Mouse (Mus musculus): ENCODE measurements around the gene Msi2. TPM values are rescaled to one million over a fixed set of nuclear protein-coding genes. Genes with fewer than 3 reads are reported as not detected.
A peak's percentile ranks its signal among the peaks of the same experiment; 100 is the strongest.

Msi2 gene
- polyA plus RNA-seq, 1 experiment from 2014 or later = 20.2 TPM

DNA sequence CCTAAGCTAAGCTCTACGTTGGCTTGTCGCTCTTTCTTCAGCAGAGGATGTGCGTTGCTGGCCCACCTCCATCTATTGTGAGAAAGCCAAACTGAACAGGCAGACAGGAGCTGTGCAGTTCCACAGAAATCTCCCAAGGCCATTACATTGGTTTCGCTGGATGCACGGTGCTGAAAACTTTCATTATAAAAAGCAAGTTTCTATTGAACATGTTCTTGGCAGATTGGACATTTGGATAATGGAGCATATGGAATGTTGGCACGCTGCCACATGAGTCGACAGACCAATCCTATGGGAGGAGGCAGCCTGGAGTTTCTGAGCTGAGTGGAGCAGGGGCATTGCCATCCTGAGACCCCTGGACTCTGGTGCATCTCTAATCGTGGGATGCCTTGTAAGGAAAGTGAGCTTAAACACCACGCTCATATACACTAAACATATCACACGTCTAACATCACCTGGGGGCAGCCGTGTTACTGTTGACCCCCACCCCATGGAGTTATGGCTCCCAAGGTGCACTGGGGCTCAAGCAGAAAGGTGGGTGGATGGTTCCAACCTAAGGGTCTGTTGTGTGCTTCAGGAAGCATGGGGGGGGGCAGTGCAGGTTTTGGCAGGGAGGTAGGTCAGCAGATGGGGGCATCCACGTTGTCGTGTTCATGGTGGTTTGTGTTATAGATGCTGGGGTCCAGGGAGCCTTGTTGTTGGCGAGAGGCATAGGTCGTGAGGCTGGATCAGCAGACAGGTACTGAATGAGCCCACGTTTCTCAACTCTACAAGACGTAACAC lies 389.3 kb downstream of the Msi2 start:
- Histone ChIP-seq H3K27me3 (replicated peaks; ENCODE audit: low read depth, poor library complexity, severe bottlenecking) (0 out of 2 replicates have a peak, but pooled peaks cover 3% of the 10 kb centered on the region), H3K36me3 (replicated peaks) (no peaks in the 10 kb centered on the region), H3K4me1 (peaks cover 17% of the 10 kb centered on the region), H3K27ac (replicated peaks) (no peak overlapping the region), H3K4me3 (no peak overlapping the region), H3K9me3 (no peaks in the 10 kb centered on the region)
- 93% methylated on average over 17 of the region's 17 CpGs for WGBS
- no peak for DNase-seq (ENCODE audit: low spot score)

DNA sequence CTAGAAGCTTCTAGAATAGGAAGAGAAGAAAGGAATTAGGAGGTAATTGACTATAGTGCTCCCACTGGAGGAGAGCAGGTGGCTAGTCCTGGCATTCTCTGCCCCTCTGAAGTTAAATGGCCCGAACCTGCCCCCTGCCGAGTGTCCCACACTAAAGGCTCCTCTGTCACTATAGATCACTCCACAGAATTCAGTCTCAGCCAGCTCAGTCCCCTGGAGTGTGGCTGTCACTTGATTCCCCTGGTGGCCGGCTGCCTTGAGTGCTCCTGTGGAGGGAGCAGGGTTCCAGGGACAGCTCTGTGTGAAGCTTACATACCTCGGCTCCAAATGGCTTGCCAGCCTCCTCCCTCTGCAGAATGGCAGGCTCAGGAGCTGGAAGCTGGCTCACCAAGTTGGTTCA lies 391.3 kb downstream of the Msi2 start:
- Histone ChIP-seq H3K36me3 (replicated peaks) (no peaks in the 10 kb centered on the region; the same call in 1 of the 2 replicates), H3K9me3 (no peaks in the 10 kb centered on the region), H3K4me1 (peaks cover 17% of the 10 kb centered on the region), H3K4me3 (no peak overlapping the region), H3K27me3 (replicated peaks; ENCODE audit: low read depth, poor library complexity, severe bottlenecking) (0 out of 2 replicates have a peak, but pooled peaks cover 3% of the 10 kb centered on the region), H3K27ac (replicated peaks) (no peak overlapping the region)
- 12% methylated on average over 4 of the region's 4 CpGs for WGBS
- DNase-seq (ENCODE audit: low spot score) = no peak

DNA sequence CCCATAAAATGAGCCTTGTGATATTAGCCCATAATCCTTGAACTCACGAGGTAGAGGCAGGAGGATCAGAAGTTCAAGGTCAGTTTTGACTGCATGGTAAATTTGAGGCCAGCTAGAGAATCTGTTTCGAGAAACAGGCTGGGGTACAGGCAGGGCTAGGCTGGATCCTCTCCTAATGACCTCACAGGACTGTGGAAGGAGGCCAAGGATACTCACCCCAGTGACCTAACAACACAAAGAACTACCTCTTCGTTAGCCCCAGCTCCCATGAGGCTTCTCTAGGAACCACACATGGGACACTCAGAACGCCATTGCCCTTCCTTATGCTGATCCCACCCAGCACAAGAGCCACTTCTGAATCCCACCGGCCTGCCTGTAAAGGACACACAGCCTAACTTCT lies 399.5 kb downstream of the Msi2 start:
- WGBS = 70% methylated on average over 5 of the region's 5 CpGs
- Histone ChIP-seq H3K4me1 (peaks cover 24% of the 10 kb centered on the region), H3K27ac (replicated peaks) (no peak overlapping the region)

DNA sequence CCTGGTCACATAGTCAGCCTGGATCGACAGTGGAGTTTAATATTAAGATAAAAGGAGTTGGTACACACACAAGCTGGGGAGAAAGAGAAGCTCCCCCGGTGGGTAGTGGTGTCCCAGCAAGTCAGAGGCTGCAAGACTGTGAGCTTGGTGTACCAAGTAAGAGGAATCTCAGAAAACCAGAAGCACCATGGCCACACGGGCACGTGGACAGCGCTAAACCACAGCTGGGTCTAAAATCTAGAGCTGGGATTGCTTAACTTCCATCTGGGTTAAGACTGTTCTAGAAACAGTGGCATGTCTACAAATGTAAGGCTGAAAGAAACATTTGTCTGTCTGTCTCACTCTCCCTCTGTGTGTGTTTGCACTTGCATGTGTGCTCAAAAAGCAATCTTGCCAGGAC lies 402.9 kb downstream of the Msi2 start:
- Histone ChIP-seq H3K27me3 (replicated peaks; ENCODE audit: low read depth, poor library complexity, severe bottlenecking) (no peaks in the 10 kb centered on the region; the same call in 1 of the 2 replicates), H3K36me3 (replicated peaks) (no peaks in the 10 kb centered on the region), H3K9me3 (no peaks in the 10 kb centered on the region), H3K4me1 (peaks cover 56% of the 10 kb centered on the region), H3K4me3 (no peak overlapping the region), H3K27ac (replicated peaks) (no peak overlapping the region)
- DNase-seq (ENCODE audit: low spot score) = no peak
- WGBS = 87% methylated on average over 5 of the region's 5 CpGs

More for the DNA sequence above, 399.5 kb downstream of the Msi2 start:
- no peaks in the 10 kb centered on the region for H3K27me3 ChIP-seq (replicated peaks; ENCODE audit: low read depth, poor library complexity, severe bottlenecking)
- DNase-seq (ENCODE audit: low spot score) = no peak
- no peak overlapping the region for H3K4me3 ChIP-seq
- H3K9me3 ChIP-seq = no peaks in the 10 kb centered on the region
- no peaks in the 10 kb centered on the region; the same call in 1 of the 2 replicates for H3K36me3 ChIP-seq (replicated peaks)

DNA sequence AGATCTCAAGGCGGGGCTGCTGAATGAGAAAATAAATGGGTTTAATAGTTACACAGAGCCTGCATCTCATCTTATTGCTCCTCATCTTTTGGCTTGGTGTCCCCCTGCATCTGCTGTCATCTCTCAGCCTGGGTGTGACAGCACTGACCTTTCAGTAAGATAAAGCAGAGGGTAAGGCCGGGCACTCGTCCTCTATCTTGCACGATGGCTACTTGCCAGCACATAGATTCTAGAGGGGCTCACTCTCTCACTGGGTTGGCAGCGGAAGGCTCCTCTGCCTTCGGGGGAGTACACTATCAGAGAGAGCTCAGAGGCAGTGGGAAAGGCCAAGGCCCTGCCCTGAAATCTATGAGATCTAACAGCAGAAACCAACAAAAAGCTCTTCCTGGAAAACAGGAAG lies 403.8 kb downstream of the Msi2 start:
- H3K27ac ChIP-seq (replicated peaks) = peak overlapping the region; percentile 70
- WGBS = 85% methylated on average over 6 of the region's 6 CpGs
- H3K4me1 ChIP-seq = peaks cover 65% of the 10 kb centered on the region
- H3K4me3 ChIP-seq = no peak overlapping the region
- no peaks in the 10 kb centered on the region for H3K36me3 ChIP-seq (replicated peaks)
- no peak for DNase-seq (ENCODE audit: low spot score)
- no peaks in the 10 kb centered on the region; the same call in 1 of the 2 replicates for H3K27me3 ChIP-seq (replicated peaks; ENCODE audit: low read depth, poor library complexity, severe bottlenecking)
- no peaks in the 10 kb centered on the region for H3K9me3 ChIP-seq

DNA sequence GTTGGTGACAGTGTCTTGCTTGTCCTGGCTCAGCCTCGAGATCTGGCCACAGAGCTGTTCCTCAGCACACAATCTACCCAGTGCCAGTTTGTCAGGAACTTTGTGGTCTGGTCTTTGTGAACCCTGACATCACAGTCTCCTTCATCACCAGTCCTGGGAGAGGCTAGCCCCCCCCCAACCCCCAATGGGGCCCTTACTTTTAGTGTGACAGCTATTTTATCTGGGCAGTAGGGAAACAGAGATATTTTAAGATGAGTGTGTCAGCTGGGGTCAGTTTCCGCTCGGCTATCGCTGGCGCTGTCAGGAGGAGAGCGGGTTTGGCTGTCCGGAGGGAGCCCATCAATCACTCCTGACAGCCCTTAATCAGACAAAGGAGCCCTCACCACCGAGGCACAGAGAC lies 404.8 kb downstream of the Msi2 start:
- Histone ChIP-seq H3K4me1 (peaks cover 68% of the 10 kb centered on the region), H3K36me3 (replicated peaks) (no peaks in the 10 kb centered on the region), H3K27ac (replicated peaks) (peak overlapping the region; percentile 45; the same call in 1 of the 2 replicates), H3K9me3 (no peaks in the 10 kb centered on the region), H3K27me3 (replicated peaks; ENCODE audit: low read depth, poor library complexity, severe bottlenecking) (no peaks in the 10 kb centered on the region; the same call in 1 of the 2 replicates), H3K4me3 (no peak overlapping the region)
- DNase-seq (ENCODE audit: low spot score) = no peak
- 46% methylated on average over 8 of the region's 8 CpGs for WGBS

DNA sequence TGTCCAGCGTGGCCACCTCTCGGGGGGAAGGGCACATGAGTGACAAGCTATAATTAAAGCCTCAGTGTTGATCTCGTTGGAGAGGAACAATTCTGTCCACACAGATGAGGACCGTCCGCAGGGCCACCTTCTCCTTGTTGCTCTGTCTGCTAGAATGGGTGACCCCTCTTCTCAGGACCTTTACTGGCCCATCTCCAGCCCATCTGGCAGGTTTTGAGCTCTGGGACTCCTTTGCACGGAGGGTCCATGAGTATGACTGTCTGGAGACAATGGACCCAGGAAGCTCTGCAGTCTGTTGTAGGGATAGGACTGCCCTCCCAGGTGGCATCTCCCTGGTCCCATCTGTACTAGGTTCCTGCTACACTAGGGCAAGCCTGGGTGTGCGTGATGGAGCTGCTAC lies 406.7 kb downstream of the Msi2 start:
- Histone ChIP-seq H3K4me1 (peaks cover 70% of the 10 kb centered on the region), H3K27me3 (replicated peaks; ENCODE audit: low read depth, poor library complexity, severe bottlenecking) (no peaks in the 10 kb centered on the region; the same call in 1 of the 2 replicates), H3K4me3 (no peak overlapping the region), H3K36me3 (replicated peaks) (no peaks in the 10 kb centered on the region), H3K9me3 (no peaks in the 10 kb centered on the region), H3K27ac (replicated peaks) (peak overlapping the region; percentile 45)
- DNase-seq (ENCODE audit: low spot score) = no peak
- 56% methylated on average over 7 of the region's 7 CpGs for WGBS

DNA sequence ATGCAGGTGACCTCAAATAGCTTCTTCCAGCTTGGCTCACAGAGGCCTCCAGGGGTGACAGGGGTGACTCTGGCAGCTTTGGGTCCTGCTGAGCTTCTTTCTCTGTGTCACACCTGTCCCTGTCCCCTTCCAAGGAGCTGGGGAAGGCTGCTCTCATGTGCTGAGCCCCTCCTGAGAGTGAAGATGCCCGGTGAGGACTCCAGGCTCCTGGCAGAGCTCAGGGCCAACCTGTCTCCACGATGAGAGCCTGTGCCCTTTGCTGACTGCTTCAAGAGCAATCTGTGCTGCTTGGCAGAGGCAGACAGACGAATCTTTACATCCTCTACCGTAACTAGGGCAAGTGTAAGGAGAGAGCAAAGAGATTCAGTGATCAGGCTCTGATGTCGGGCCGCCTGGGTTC lies 407.5 kb downstream of the Msi2 start:
- Histone ChIP-seq H3K36me3 (replicated peaks) (no peaks in the 10 kb centered on the region), H3K27ac (replicated peaks) (peak overlapping the region; percentile 45), H3K4me1 (peaks cover 68% of the 10 kb centered on the region), H3K9me3 (no peaks in the 10 kb centered on the region), H3K27me3 (replicated peaks; ENCODE audit: low read depth, poor library complexity, severe bottlenecking) (no peaks in the 10 kb centered on the region; the same call in 1 of the 2 replicates), H3K4me3 (no peak overlapping the region)
- 51% methylated on average over 6 of the region's 6 CpGs for WGBS
- DNase-seq (ENCODE audit: low spot score) = no peak

DNA sequence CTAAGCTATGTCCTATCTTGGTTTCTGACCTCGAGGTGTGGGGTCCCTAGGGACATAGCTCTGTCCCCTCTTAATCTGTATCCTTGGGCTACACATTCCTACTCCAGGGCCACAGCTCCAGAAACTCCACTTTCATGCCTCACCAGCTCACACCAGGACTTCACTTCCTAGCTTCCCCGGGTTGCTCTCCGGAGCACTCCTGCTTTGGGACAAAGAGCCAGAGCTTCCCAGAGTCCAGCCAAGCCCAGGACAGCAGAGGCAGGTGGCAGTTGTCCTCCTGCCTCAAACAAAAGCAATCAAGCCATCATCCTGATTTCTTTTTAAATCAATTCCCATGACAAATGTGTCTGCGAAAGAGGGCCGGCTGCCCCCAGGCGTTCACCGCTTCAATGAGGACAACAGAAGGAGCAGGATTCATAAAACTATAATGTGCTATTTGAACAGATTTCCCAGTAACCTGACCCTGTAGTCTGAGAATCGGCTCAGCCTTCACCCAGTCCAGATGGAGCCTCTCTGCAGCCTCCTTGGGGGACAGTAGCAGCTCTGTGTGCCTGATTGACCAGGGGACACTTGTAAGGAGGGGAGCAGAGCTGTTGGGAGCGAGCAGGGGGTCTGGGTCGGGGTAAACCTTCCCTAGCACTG lies 409.1 kb downstream of the Msi2 start:
- DNase-seq (ENCODE audit: low spot score) = peak; percentile 42
- peaks cover 63% of the 10 kb centered on the region for H3K4me1 ChIP-seq
- H3K27me3 ChIP-seq (replicated peaks; ENCODE audit: low read depth, poor library complexity, severe bottlenecking) = no peaks in the 10 kb centered on the region; the same call in 1 of the 2 replicates
- WGBS = 41% methylated on average over 10 of the region's 10 CpGs
- no peaks in the 10 kb centered on the region for H3K36me3 ChIP-seq (replicated peaks)
- H3K4me3 ChIP-seq = no peak overlapping the region
- H3K9me3 ChIP-seq = no peaks in the 10 kb centered on the region
- peak overlapping the region; percentile 45 for H3K27ac ChIP-seq (replicated peaks)

DNA sequence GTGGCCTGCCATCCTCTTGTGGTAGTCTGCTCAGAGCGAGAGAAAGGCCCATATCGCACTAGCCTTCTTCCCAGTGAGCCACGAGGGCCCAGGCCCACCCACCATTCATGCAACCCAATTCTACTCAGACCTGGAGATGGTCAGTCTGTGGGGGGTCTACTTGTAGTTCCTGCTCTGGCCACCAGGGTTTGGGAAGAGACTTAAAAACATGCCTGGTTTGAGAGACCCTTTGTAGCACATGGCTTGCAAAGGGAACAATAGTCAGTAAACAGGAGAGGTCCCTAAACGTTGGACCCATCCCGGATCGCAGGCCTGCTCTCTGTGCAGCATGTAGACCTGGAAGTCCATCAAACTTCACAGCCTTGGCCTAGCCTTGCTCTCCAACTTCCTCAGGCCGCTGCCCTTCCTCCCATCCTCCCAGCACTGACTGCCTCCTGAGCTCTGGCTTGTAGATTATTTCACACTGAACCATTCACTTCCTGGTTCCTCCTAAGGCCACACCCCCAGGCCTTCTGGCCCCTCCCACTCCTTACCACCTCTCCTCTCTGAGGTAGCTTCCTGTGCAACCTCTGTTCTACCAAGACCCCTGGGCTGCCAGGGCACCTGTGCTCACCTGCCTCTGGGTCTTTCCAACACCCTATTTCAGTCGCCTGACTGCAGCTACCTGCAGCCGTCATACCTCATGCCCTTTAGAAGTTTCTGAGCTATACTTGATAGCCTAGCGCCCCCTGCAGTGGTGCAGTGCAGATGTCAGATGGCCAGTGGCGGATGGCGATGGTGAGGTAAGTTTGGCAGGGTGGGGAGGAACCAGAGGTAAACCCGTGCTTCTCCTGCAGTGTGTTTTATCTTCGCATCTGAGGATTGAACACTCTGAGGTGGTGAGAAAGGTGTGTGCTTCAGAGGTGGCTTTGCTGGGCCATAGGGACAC lies 410.4 kb downstream of the Msi2 start:
- H3K27ac ChIP-seq (replicated peaks) = peak overlapping the region; percentile 45
- H3K27me3 ChIP-seq (replicated peaks; ENCODE audit: low read depth, poor library complexity, severe bottlenecking) = no peaks in the 10 kb centered on the region; the same call in 1 of the 2 replicates
- H3K4me1 ChIP-seq = peaks cover 50% of the 10 kb centered on the region
- H3K9me3 ChIP-seq = no peaks in the 10 kb centered on the region
- no peaks in the 10 kb centered on the region for H3K36me3 ChIP-seq (replicated peaks)
- H3K4me3 ChIP-seq = no peak overlapping the region
- no peak for DNase-seq (ENCODE audit: low spot score)
- 82% methylated on average over 14 of the region's 14 CpGs for WGBS

DNA sequence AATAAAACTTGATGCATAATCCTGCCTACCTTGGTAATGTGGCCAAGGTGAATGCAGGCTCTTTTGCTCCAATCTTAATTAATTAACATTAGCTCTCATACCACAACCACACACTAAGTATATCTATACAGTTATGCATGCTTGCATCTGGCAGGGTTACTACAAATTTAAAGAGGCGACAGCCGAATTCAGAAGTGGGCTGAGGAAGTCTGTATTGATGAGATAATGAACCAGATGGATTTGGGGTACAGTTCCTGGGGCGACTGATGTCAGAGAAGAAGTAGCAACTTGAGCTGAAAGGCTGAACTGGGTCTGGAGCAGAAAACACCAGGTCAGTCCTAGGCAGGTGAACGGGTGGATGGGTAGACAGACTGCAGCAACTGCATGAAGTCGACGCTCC lies 412.6 kb downstream of the Msi2 start:
- H3K27me3 ChIP-seq (replicated peaks; ENCODE audit: low read depth, poor library complexity, severe bottlenecking) = peaks cover under 1% of the 10 kb centered on the region; the same call in 1 of the 2 replicates
- H3K4me1 ChIP-seq = peaks cover 41% of the 10 kb centered on the region
- no peak overlapping the region for H3K4me3 ChIP-seq
- no peaks in the 10 kb centered on the region for H3K9me3 ChIP-seq
- H3K36me3 ChIP-seq (replicated peaks) = no peaks in the 10 kb centered on the region
- no peak for DNase-seq (ENCODE audit: low spot score)
- H3K27ac ChIP-seq (replicated peaks) = no peak overlapping the region
- WGBS = 90% methylated on average over 6 of the region's 6 CpGs

DNA sequence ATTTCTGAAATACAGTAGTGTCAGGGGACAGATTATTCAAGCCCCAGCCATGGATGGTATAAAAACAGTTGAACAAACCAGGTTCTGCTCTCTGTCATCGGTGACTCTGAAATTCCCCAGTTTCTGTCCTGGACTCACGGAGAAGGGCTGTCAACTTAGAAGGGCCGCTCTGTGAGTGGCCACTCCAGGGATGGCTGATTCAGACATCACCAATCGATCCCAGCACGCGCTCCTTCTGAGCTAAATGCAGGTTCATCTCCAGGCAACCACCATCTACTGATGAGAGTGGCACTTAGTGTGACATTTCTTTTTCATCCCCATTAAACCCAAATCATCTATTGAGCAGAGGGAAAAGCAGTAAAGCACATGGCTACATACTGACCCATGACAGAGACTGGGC lies 416.7 kb downstream of the Msi2 start:
- WGBS = 44% methylated on average over 6 of the region's 6 CpGs
- DNase-seq (ENCODE audit: low spot score) = peak; percentile 72
- peaks cover 25% of the 10 kb centered on the region for H3K4me1 ChIP-seq
- H3K27me3 ChIP-seq (replicated peaks; ENCODE audit: low read depth, poor library complexity, severe bottlenecking) = peaks cover 15% of the 10 kb centered on the region; the same call in 1 of the 2 replicates
- H3K27ac ChIP-seq (replicated peaks) = no peak overlapping the region
- peak overlapping the region; percentile 21; the same call in 1 of the 2 replicates for H3K4me3 ChIP-seq
- no peaks in the 10 kb centered on the region for H3K9me3 ChIP-seq
- H3K36me3 ChIP-seq (replicated peaks) = no peaks in the 10 kb centered on the region

Measured in embryonic facial prominence, embryonic 10.5 days (tissue).